Mouse (Mus musculus): Measurements from ENCODE around the gene Vegfd.

Vegfd gene

GRCm38 (mm10) chrX:164420518-164420917, 47.3 kb downstream of the Vegfd start:
- no peak for DNase-seq

- DNase-seq: no peak
Measured at GRCm38 (mm10) chrX:164424821-164425220, 51.6 kb downstream of the Vegfd start.

- no peak for DNase-seq
Measured at GRCm38 (mm10) chrX:164427295-164427694, 54.1 kb downstream of the Vegfd start.

GRCm38 (mm10) chrX:164428224-164428623, 55.0 kb downstream of the Vegfd start:
- no peak for DNase-seq

GRCm38 (mm10) chrX:164430621-164431020, 57.4 kb downstream of the Vegfd start:
- DNase-seq: no peak

GRCm38 (mm10) chrX:164431133-164431532, 58.0 kb downstream of the Vegfd start:
- no peak for DNase-seq

- no peak for DNase-seq
Measured at GRCm38 (mm10) chrX:164431541-164431940, 58.4 kb downstream of the Vegfd start.

- no peak for DNase-seq
Measured at GRCm38 (mm10) chrX:164432682-164433081, 59.5 kb downstream of the Vegfd start.

- DNase-seq: no peak
Measured at GRCm38 (mm10) chrX:164436709-164437108, 63.5 kb downstream of the Vegfd start, which contains the start of gene Asb11. TSS of gene Asb11 (plus strand) at chrX:164436994.

GRCm38 (mm10) chrX:164439462-164439861, 66.3 kb downstream of the Vegfd start:
- DNase-seq: no peak

- DNase-seq: peak; percentile 64 to 69
Measured at GRCm38 (mm10) chrX:164440140-164440539, 67.0 kb downstream of the Vegfd start.

GRCm38 (mm10) chrX:164440703-164441102, 67.5 kb downstream of the Vegfd start:
- no peak for DNase-seq

GRCm38 (mm10) chrX:164441306-164441705, 68.1 kb downstream of the Vegfd start:
- no peak for DNase-seq

GRCm38 (mm10) chrX:164445601-164446000, 72.4 kb downstream of the Vegfd start:
- no peak for DNase-seq

- DNase-seq: no peak
Measured at GRCm38 (mm10) chrX:164446106-164446551, 73.0 kb downstream of the Vegfd start.

- no peak for DNase-seq
Measured at GRCm38 (mm10) chrX:164446835-164447681, 73.9 kb downstream of the Vegfd start.

GRCm38 (mm10) chrX:164447682-164448071, 74.5 kb downstream of the Vegfd start:
- no peak for DNase-seq

- DNase-seq: peak in 1 of 2 experiments; percentile 33
Measured at GRCm38 (mm10) chrX:164449201-164449600, 76.0 kb downstream of the Vegfd start.

All from lung, postnatal 4 days (tissue).